In genomic region chr12:100421538-100421937, GRCm38 (mm10) we compare ENCODE assay signal across 9 mouse cellular contexts.
DNase-seq lines count a peak whose midpoint lies in the region; ATAC-seq and TF ChIP-seq lines count a peak whose summit lies in the region.
"Had no signal": no experiment of that assay in that cellular context is flagged by ENCODE, and none has a peak within 500 bp of the region (broad histone marks: within the 10 kb centered on the region; RNA-seq: fewer than 3 reads in every experiment).

No protein-coding gene starts in this region.

- no peak overlapping the region for H3K4me3 ChIP-seq in ES-Bruce4 (ENCODE audit: low read depth, low read length)
- no peak overlapping the region for H3K4me3 ChIP-seq in midbrain, postnatal 0 days (ENCODE audit: low read depth, low read length)
- H3K4me3 ChIP-seq: limb, embryonic 13.5 days had no signal

- ATAC-seq in midbrain, postnatal 0 days (ENCODE audit: low FRiP score), result peak; percentile 64

- no peak overlapping the region for H3K9ac ChIP-seq in ES-Bruce4 (ENCODE audit: low read depth, poor library complexity, severe bottlenecking)
- no peak overlapping the region for H3K9ac ChIP-seq in midbrain, postnatal 0 days (replicated peaks; ENCODE audit: low read length, poor library complexity, severe bottlenecking)
- H3K9ac ChIP-seq: limb, embryonic 13.5 days had no signal

- no peak for TF ChIP-seq POLR2A in ES-Bruce4 (IDR thresholded peaks at IDR 0.05; ENCODE audit: insufficient read depth, low read length)

- no peaks in the 10 kb centered on the region for H3K36me3 ChIP-seq in ES-Bruce4 (ENCODE audit: control insufficient read depth, insufficient read depth, low read length, poor library complexity, severe bottlenecking)
- H3K36me3 ChIP-seq in midbrain, postnatal 0 days (ENCODE audit: insufficient read depth, low read length), result 0 out of 2 replicates have a peak, but pooled peaks cover 3% of the 10 kb centered on the region
- H3K36me3 ChIP-seq: limb, embryonic 13.5 days had no signal

- peak; percentile 25 for TF ChIP-seq CTCF in ES-Bruce4 (IDR thresholded peaks at IDR 0.05; ENCODE audit: low read depth, low read length)
- TF ChIP-seq CTCF in midbrain, postnatal 0 days (IDR thresholded peaks at IDR 0.05), result peak; percentile 84

- no peak for TF ChIP-seq EP300 in ES-Bruce4 (IDR thresholded peaks at IDR 0.05; ENCODE audit: insufficient read depth, low read depth, low read length)

- H3K4me1 ChIP-seq in ES-Bruce4 (ENCODE audit: control insufficient read depth, insufficient read depth, low read length), result no peaks in the 10 kb centered on the region
- peaks cover 3% of the 10 kb centered on the region; the same call in 1 of the 2 replicates for H3K4me1 ChIP-seq in midbrain, postnatal 0 days (ENCODE audit: insufficient read depth, low read length)

- no peaks in the 10 kb centered on the region for H3K27me3 ChIP-seq in ES-Bruce4 (ENCODE audit: control insufficient read depth, insufficient read depth, low read length, poor library complexity, severe bottlenecking)
- no peaks in the 10 kb centered on the region for H3K27me3 ChIP-seq in midbrain, postnatal 0 days (ENCODE audit: insufficient read depth, low read length)
- H3K27me3 ChIP-seq: limb, embryonic 13.5 days had no signal

- no peaks in the 10 kb centered on the region for H3K9me3 ChIP-seq in ES-Bruce4 (replicated peaks; ENCODE audit: control insufficient read depth, insufficient read depth, low read length, poor library complexity, severe bottlenecking)
- no peaks in the 10 kb centered on the region for H3K9me3 ChIP-seq in midbrain, postnatal 0 days (ENCODE audit: low read length)
- H3K9me3 ChIP-seq: limb, embryonic 13.5 days had no signal

- no peak overlapping the region for H3K27ac ChIP-seq in ES-Bruce4 (ENCODE audit: insufficient read depth, low read length)
- no peak overlapping the region for H3K27ac ChIP-seq in midbrain, postnatal 0 days (ENCODE audit: low read depth, low read length)
- H3K27ac ChIP-seq: limb, embryonic 13.5 days had no signal

- DNase-seq in kidney, adult 9 months, result peak; percentile 35
- DNase-seq in kidney, adult 11 months, result no peak
- DNase-seq in cerebellum, adult 18-20 months, result peak; percentile 78 to 85
- DNase-seq in gastrocnemius, adult 18-20 months (ENCODE audit: low spot score), result peak; percentile 85
- DNase-seq in layer of hippocampus, postnatal 10 days (ENCODE audit: low spot score in 2 of 2), result peak; percentile 49 to 61
- DNase-seq in midbrain, postnatal 0 days (ENCODE audit: low spot score), result peak; percentile 78
- DNase-seq in thymus, postnatal 4 days, result peak; percentile 65

- no peak overlapping the region for H3K4me2 ChIP-seq in midbrain, postnatal 0 days (ENCODE audit: low read depth, low read length, poor library complexity, severe bottlenecking)
- H3K4me2 ChIP-seq: limb, embryonic 13.5 days had no signal

- 51% methylated on average over 6 of the region's 6 CpGs for WGBS in midbrain, postnatal 0 days
